Mouse (Mus musculus) bone marrow macrophage, adult 2 months (primary cell): Measurements from ENCODE around the gene Kif2c. TPM values are rescaled to one million over a fixed set of nuclear protein-coding genes. Genes with fewer than 3 reads are reported as not detected.
A peak's percentile ranks its signal among the peaks of the same experiment; 100 is the strongest.

ENCODE experiments used
- H3K27ac ChIP-seq: 2 replicates; pipeline ENCODE4 v1.5.1; 2012; ENCODE audit warnings: low read depth, low read length; ENCODE audit not compliant: insufficient read depth
- H3K4me1 ChIP-seq: 2 replicates; pipeline ENCODE4 v1.6.1; 2012; ENCODE audit warnings: low read length; ENCODE audit not compliant: control insufficient read depth, insufficient read depth
- H3K4me3 ChIP-seq: 2 replicates; pipeline ENCODE4 v1.5.1; 2012; ENCODE audit warnings: mild to moderate bottlenecking, low read length, moderate library complexity; ENCODE audit not compliant: insufficient read depth
- CTCF ChIP-seq: IDR thresholded peaks from 2 replicates; pipeline ENCODE4 v1.5.1; 2012; ENCODE audit warnings: low read depth, mild to moderate bottlenecking, low read length, moderate library complexity
- POLR2A ChIP-seq: IDR thresholded peaks from 2 replicates; pipeline ENCODE4 v1.6.1; 2012; ENCODE audit warnings: mild to moderate bottlenecking, low read depth, low read length, borderline replicate concordance
- polyA plus RNA-seq: library from polyadenylated mRNA; stranded (reverse); fragments of >200 nt; gene quantifications from 2 replicates; pipeline ENCODE4 v1.2.4, GENCODE M21; 2012; ENCODE audit not compliant: missing spikeins, insufficient read depth, insufficient read length

Kif2c gene
- polyA plus RNA-seq, 1 experiment: 20.5 TPM

- no peak overlapping the region for H3K4me3 ChIP-seq
These were observed 36.2 kb upstream of the Kif2c start for GRCm38 (mm10) chr4:117218517-117219219.

GRCm38 (mm10) chr4:117217029-117217428 lies 34.6 kb upstream of the Kif2c start:
- Histone ChIP-seq H3K4me1 (peaks cover 12% of the 10 kb centered on the region), H3K27ac (no peak overlapping the region), H3K4me3 (no peak overlapping the region)
- TF ChIP-seq CTCF: no peak
- TF ChIP-seq POLR2A: no peak

More at GRCm38 (mm10) chr4:117218517-117219219, 36.2 kb upstream of the Kif2c start:
- TF ChIP-seq CTCF: peak; percentile 95
- TF ChIP-seq POLR2A: no peak
- H3K27ac ChIP-seq: peak overlapping the region; percentile 25
- H3K4me1 ChIP-seq: peaks cover 19% of the 10 kb centered on the region

GRCm38 (mm10) chr4:117214250-117214649 lies 31.8 kb upstream of the Kif2c start:
- TF ChIP-seq POLR2A: no peak
- TF ChIP-seq CTCF: no peak

GRCm38 (mm10) chr4:117210147-117211074 lies 28.0 kb upstream of the Kif2c start:
- Histone ChIP-seq H3K4me3 (no peak overlapping the region), H3K27ac (peak overlapping the region; percentile 33), H3K4me1 (peaks cover 6% of the 10 kb centered on the region)

More at GRCm38 (mm10) chr4:117214250-117214649, 31.8 kb upstream of the Kif2c start:
- peaks cover 5% of the 10 kb centered on the region; the same call in 1 of the 2 replicates for H3K4me1 ChIP-seq
- no peak overlapping the region for H3K4me3 ChIP-seq
- H3K27ac ChIP-seq: no peak overlapping the region

GRCm38 (mm10) chr4:117209592-117209991 lies 27.2 kb upstream of the Kif2c start:
- Histone ChIP-seq H3K4me3 (no peak overlapping the region), H3K27ac (no peak overlapping the region), H3K4me1 (peaks cover 6% of the 10 kb centered on the region)
- no peak for TF ChIP-seq POLR2A
- no peak for TF ChIP-seq CTCF

More at GRCm38 (mm10) chr4:117210147-117211074, 28.0 kb upstream of the Kif2c start:
- peak; percentile 75 for TF ChIP-seq CTCF
- TF ChIP-seq POLR2A: no peak

GRCm38 (mm10) chr4:117202992-117203354 lies 20.5 kb upstream of the Kif2c start:
- Histone ChIP-seq H3K27ac (0 out of 2 replicates have a peak overlapping the region, but pooled peaks have one; percentile 52), H3K4me1 (no peaks in the 10 kb centered on the region; the same call in 1 of the 2 replicates), H3K4me3 (no peak overlapping the region)
- TF ChIP-seq CTCF (no peak), POLR2A (no peak)

GRCm38 (mm10) chr4:117202046-117202991 lies 19.9 kb upstream of the Kif2c start:
- TF ChIP-seq POLR2A (no peak), CTCF (peak; percentile 92)
- Histone ChIP-seq H3K4me1 (no peaks in the 10 kb centered on the region; the same call in 1 of the 2 replicates), H3K27ac (peak overlapping the region; percentile 52), H3K4me3 (peak overlapping the region; percentile 56)

- no peak overlapping the region for H3K27ac ChIP-seq
- no peak for TF ChIP-seq CTCF
- TF ChIP-seq POLR2A: no peak
- no peak overlapping the region for H3K4me3 ChIP-seq
- peaks cover 7% of the 10 kb centered on the region for H3K4me1 ChIP-seq
These were observed 9.4 kb upstream of the Kif2c start for GRCm38 (mm10) chr4:117191804-117192203.

GRCm38 (mm10) chr4:117190660-117191059 lies 8.2 kb upstream of the Kif2c start:
- TF ChIP-seq CTCF (no peak), POLR2A (0 out of 2 replicates have a peak, but pooled peaks have one; percentile 66)
- H3K4me3 ChIP-seq: 0 out of 2 replicates have a peak overlapping the region, but pooled peaks have one; percentile 4
- H3K4me1 ChIP-seq: peaks cover 7% of the 10 kb centered on the region
- peak overlapping the region; percentile 47 for H3K27ac ChIP-seq
